Mouse (Mus musculus) brain, adult 10 weeks (tissue): ENCODE results near the gene Ssr2. TPM values are rescaled to one million over a fixed set of nuclear protein-coding genes. Genes with fewer than 3 reads are reported as not detected.

Experiments used
- polyA plus RNA-seq: library from polyadenylated mRNA; stranded (reverse); fragments of 350-450 nt; fragmentation: Illumina TruSeq; extraction: RNeasy Lipid Tissue Mini Kit (QIAGEN cat#74804); gene quantifications from one replicate; pipeline ENCODE4 v1.2.3, GENCODE M21; 2015; ENCODE audit warnings: low read depth, low replicate concordance

The Ssr2 gene
- polyA plus RNA-seq, result 126 TPM

DNA sequence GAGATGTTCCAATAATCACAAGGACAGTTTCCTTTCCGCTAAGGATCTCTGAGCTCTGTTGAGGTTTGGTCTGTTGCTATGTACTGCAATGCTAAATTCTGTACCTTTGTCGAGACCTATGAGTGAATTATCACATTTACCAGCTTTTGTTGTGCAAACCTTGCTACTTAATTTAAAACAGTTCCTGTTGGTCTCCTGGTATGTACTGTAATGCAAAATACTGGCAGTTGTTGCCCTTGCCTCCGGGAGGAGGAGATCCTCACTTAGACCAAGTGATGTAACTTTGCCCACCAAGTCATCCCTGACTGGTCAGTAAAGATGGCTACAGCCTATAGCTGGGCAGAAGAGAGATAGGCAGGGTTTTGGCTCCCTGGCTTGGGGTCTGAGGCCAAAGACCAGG, at the start of gene Ssr2:
Gene Ssr2, plus strand, starts transcription at position 337 of the 400 bp plus-strand sequence.

GRCm38 (mm10) chr3:88532299-88532674, 43.4 kb upstream of the Ssr2 start, which contains the start of gene Mex3a:
Gene Mex3a, plus strand, starts transcription at chr3:88532395.

GRCm38 (mm10) chr3:88548180-88548917, 27.3 kb upstream of the Ssr2 start, which contains the start of gene Rab25:
Gene Rab25, minus strand, starts transcription at chr3:88548300.

GRCm38 (mm10) chr3:88552676-88553524, 22.8 kb upstream of the Ssr2 start, which contains the start of gene Lamtor2:
Gene Lamtor2, minus strand, starts transcription at chr3:88553074.

GRCm38 (mm10) chr3:88553525-88553879, 22.2 kb upstream of the Ssr2 start, which contains the start of gene Ubqln4:
Gene Ubqln4, plus strand, starts transcription at chr3:88553758.

GRCm38 (mm10) chr3:88605666-88606065, 30.0 kb downstream of the Ssr2 start, which contains the start of gene Arhgef2:
Gene Arhgef2, plus strand, starts transcription at chr3:88605966.

Other genes starting within 250 kb of the Ssr2 start
- 0.67 TPM for gene Tmem79, start 239.7 kb upstream of the Ssr2 start, polyA plus RNA-seq
- 60.0 TPM for gene Smg5, start 239.6 kb upstream of the Ssr2 start, polyA plus RNA-seq
- gene Paqr6, start 211.3 kb upstream of the Ssr2 start, polyA plus RNA-seq, result 14.8 TPM
- gene Bglap3, start 203.1 kb upstream of the Ssr2 start, polyA plus RNA-seq, result 0.67 TPM
- gene Bglap2, start 197.2 kb upstream of the Ssr2 start, polyA plus RNA-seq, result not detected
- not detected for gene Bglap, start 191.4 kb upstream of the Ssr2 start, polyA plus RNA-seq
- 10.5 TPM for gene Pmf1, start 165.5 kb upstream of the Ssr2 start, polyA plus RNA-seq
- 56.1 TPM for gene Slc25a44, start 150.7 kb upstream of the Ssr2 start, polyA plus RNA-seq
- gene Sema4a, start 114.7 kb upstream of the Ssr2 start, polyA plus RNA-seq, result 41.2 TPM
- gene Lmna, start 65.9 kb upstream of the Ssr2 start, polyA plus RNA-seq, result 42.8 TPM
- 1.5 TPM for gene Mex3a, start 43.5 kb upstream of the Ssr2 start, polyA plus RNA-seq
- gene Rab25, start 27.6 kb upstream of the Ssr2 start, polyA plus RNA-seq, result not detected
- gene Lamtor2, start 22.8 kb upstream of the Ssr2 start, polyA plus RNA-seq, result 129 TPM
- 104 TPM for gene Ubqln4, start 22.1 kb upstream of the Ssr2 start, polyA plus RNA-seq
- 156 TPM for gene Arhgef2, start 30.1 kb downstream of the Ssr2 start, polyA plus RNA-seq
- not detected for gene Rxfp4, start 77.3 kb downstream of the Ssr2 start, polyA plus RNA-seq
- gene Khdc4, start 109.9 kb downstream of the Ssr2 start, polyA plus RNA-seq, result 46.0 TPM
- 64.1 TPM for gene Rit1, start 141.0 kb downstream of the Ssr2 start, polyA plus RNA-seq
- 414 TPM for gene Syt11, start 199.3 kb downstream of the Ssr2 start, polyA plus RNA-seq